Comparison of ENCODE assay signal across 8 mouse cellular contexts in the genomic region with DNA sequence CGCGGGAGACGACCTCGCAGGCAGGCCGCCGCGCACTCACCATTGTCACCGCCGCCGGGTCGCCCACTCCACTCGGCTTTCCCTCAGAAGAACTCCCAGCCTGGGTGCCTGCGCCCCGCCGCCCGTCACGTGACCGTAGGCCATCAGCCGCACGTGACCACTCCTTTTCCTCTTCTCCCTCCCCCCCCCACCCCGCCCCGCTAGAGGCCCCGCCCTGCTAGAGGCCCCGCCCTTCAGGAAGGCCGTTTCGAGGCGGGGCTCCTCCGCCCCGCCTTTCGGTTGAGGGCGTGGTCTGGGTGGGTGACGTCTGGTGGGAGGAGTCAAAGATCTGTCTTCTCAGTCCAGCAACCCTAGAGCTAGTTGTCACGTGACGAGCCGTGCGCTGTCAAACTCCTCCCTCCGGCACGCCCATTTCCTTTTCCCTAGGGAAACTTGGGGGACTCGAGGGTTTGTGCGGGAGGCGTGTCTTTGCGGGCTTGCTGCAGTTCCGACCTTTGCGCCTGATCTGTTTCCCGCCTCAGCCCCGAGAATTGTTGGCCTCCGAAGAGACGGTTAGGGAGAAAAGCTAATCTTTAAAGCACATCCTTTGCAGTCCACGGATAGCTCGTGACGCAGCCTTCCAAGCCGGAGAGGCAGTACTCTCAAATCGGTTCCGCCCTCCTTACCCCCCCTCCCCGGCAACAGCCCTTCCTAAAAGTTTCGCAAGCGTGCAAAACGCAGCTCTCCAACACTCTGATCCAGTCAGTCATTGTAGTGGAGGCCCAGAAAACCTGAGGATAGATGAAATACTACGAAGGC. TPM values are rescaled to one million over a fixed set of nuclear protein-coding genes. Genes with fewer than 3 reads are reported as not detected.
DNase-seq lines count a peak whose midpoint lies in the region; ATAC-seq and TF ChIP-seq lines count a peak whose summit lies in the region.

Gene Vps26a, minus strand, starts transcription at position 188 of the 798 bp plus-strand sequence.

- TF ChIP-seq POLR2A in ES-Bruce4 (IDR thresholded peaks at IDR 0.05; ENCODE audit: insufficient read depth, low read length), result no peak

- H3K4me1 ChIP-seq in ES-Bruce4 (ENCODE audit: control insufficient read depth, insufficient read depth, low read length), result no peaks in the 10 kb centered on the region
- H3K4me1 ChIP-seq in forebrain, embryonic 13.5 days, result peaks cover 13% of the 10 kb centered on the region
- peaks cover 27% of the 10 kb centered on the region for H3K4me1 ChIP-seq in liver, postnatal 0 days (ENCODE audit: insufficient read depth)
- H3K4me1 ChIP-seq in neural tube, embryonic 14.5 days (ENCODE audit: control insufficient read depth, insufficient read depth, low read length), result peaks cover 5% of the 10 kb centered on the region; the same call in 1 of the 2 replicates

- no peak for TF ChIP-seq EP300 in ES-Bruce4 (IDR thresholded peaks at IDR 0.05; ENCODE audit: insufficient read depth, low read depth, low read length)
- no peak for TF ChIP-seq EP300 in liver, postnatal 0 days (IDR thresholded peaks at IDR 0.05; ENCODE audit: low read depth)

- intact Hi-C loops in heart, postnatal 10 days (cut with DNase I), result loop anchor here (5.0 kb wide), 2 partner anchors 40 to 165 kb away; partner anchors contain the start of genes 4930507D05Rik, Ddx50 and Supv3l1

- peak within 1 kb of the TSS; percentile 75 for H3K4me2 ChIP-seq in forebrain, embryonic 13.5 days
- H3K4me2 ChIP-seq in liver, postnatal 0 days (ENCODE audit: low read depth, low read length), result peak within 1 kb of the TSS; percentile 93
- H3K4me2 ChIP-seq in neural tube, embryonic 14.5 days (ENCODE audit: low read depth, low read length), result peak within 1 kb of the TSS; percentile 77

- H3K27me3 ChIP-seq in ES-Bruce4 (ENCODE audit: control insufficient read depth, insufficient read depth, low read length, poor library complexity, severe bottlenecking), result no peaks in the 10 kb centered on the region
- H3K27me3 ChIP-seq in forebrain, embryonic 13.5 days, result no peaks in the 10 kb centered on the region
- no peaks in the 10 kb centered on the region for H3K27me3 ChIP-seq in liver, postnatal 0 days (ENCODE audit: insufficient read depth, low read length)
- H3K27me3 ChIP-seq in neural tube, embryonic 14.5 days (ENCODE audit: control insufficient read depth, insufficient read depth, low read length), result no peaks in the 10 kb centered on the region

- no peak for TF ChIP-seq CTCF in ES-Bruce4 (IDR thresholded peaks at IDR 0.05; ENCODE audit: low read depth, low read length)
- no peak for TF ChIP-seq CTCF in liver, postnatal 0 days (IDR thresholded peaks at IDR 0.05; ENCODE audit: low read depth)

- 0 out of 2 replicates have a peak within 1 kb of the TSS, but pooled peaks have one; percentile 1 for H3K27ac ChIP-seq in ES-Bruce4 (ENCODE audit: insufficient read depth, low read length)
- peak within 1 kb of the TSS; percentile 75 for H3K27ac ChIP-seq in forebrain, embryonic 13.5 days
- H3K27ac ChIP-seq in liver, postnatal 0 days (ENCODE audit: low read depth), result peak within 1 kb of the TSS; percentile 98
- H3K27ac ChIP-seq in neural tube, embryonic 14.5 days (ENCODE audit: low read depth, low read length), result peak within 1 kb of the TSS; percentile 84

- peak; percentile 99 to 100 for DNase-seq in heart, postnatal 10 days
- peak; percentile 99 for DNase-seq in large intestine, adult 2 months (ENCODE audit: low read depth, low spot score)
- DNase-seq in liver, postnatal 0 days, result peak; percentile 99
- DNase-seq in testis, postnatal 10 days (ENCODE audit: low spot score), result peak; percentile 99

- ATAC-seq in cerebellum, adult (ENCODE audit: insufficient number of reproducible peaks, low FRiP score, low TSS enrichment), result peak; percentile 75
- peak; percentile 91 for ATAC-seq in forebrain, embryonic 13.5 days
- ATAC-seq in liver, postnatal 0 days, result peak; percentile 87
- ATAC-seq in neural tube, embryonic 14.5 days (ENCODE audit: low read depth), result peak; percentile 89

- H3K36me3 ChIP-seq in ES-Bruce4 (ENCODE audit: control insufficient read depth, insufficient read depth, low read length, poor library complexity, severe bottlenecking), result no peaks in the 10 kb centered on the region
- no peaks in the 10 kb centered on the region for H3K36me3 ChIP-seq in forebrain, embryonic 13.5 days (ENCODE audit: poor library complexity, severe bottlenecking)
- H3K36me3 ChIP-seq in liver, postnatal 0 days (replicated peaks; ENCODE audit: insufficient read depth, low read length), result no peaks in the 10 kb centered on the region
- no peaks in the 10 kb centered on the region for H3K36me3 ChIP-seq in neural tube, embryonic 14.5 days (ENCODE audit: control insufficient read depth, insufficient read depth, low read length)

- under 1% methylated on average over 59 of the region's 59 CpGs for WGBS in forebrain, embryonic 13.5 days
- WGBS in large intestine, adult 2 months, result under 1% methylated on average over 57 of the region's 59 CpGs
- WGBS in liver, postnatal 0 days (ENCODE audit: insufficient replicate concordance), result under 1% methylated on average over 52 of the region's 59 CpGs
- under 1% methylated on average over 55 of the region's 59 CpGs for WGBS in neural tube, embryonic 14.5 days

- H3K9me3 ChIP-seq in ES-Bruce4 (replicated peaks; ENCODE audit: control insufficient read depth, insufficient read depth, low read length, poor library complexity, severe bottlenecking), result no peaks in the 10 kb centered on the region
- no peaks in the 10 kb centered on the region for H3K9me3 ChIP-seq in forebrain, embryonic 13.5 days (replicated peaks)
- no peaks in the 10 kb centered on the region for H3K9me3 ChIP-seq in liver, postnatal 0 days (ENCODE audit: low read length)
- H3K9me3 ChIP-seq in neural tube, embryonic 14.5 days (ENCODE audit: control insufficient read depth, low read length), result no peaks in the 10 kb centered on the region

- peak within 1 kb of the TSS; percentile 92 for H3K9ac ChIP-seq in ES-Bruce4 (ENCODE audit: low read depth, poor library complexity, severe bottlenecking)
- peak within 1 kb of the TSS; percentile 95 for H3K9ac ChIP-seq in forebrain, embryonic 13.5 days
- peak within 1 kb of the TSS; percentile 98 for H3K9ac ChIP-seq in liver, postnatal 0 days (replicated peaks)
- H3K9ac ChIP-seq in neural tube, embryonic 14.5 days (replicated peaks; ENCODE audit: low read depth, low read length), result peak within 1 kb of the TSS; percentile 85

- H3K4me3 ChIP-seq in ES-Bruce4 (ENCODE audit: low read depth, low read length), result peak within 1 kb of the TSS; percentile 87
- peak within 1 kb of the TSS; percentile 97 for H3K4me3 ChIP-seq in forebrain, embryonic 13.5 days
- peak within 1 kb of the TSS; percentile 99 for H3K4me3 ChIP-seq in liver, postnatal 0 days (ENCODE audit: low read depth, low read length)
- peak within 1 kb of the TSS; percentile 85 for H3K4me3 ChIP-seq in neural tube, embryonic 14.5 days (ENCODE audit: low read depth, low read length)

RNA-seq across cellular contexts. Expression of gene Vps26a, which starts in this region (rescaled TPM):
- 73.3 and 74.5 TPM in 2 replicates for polyA plus RNA-seq in ES-Bruce4 (2011; ENCODE audit: insufficient read depth, insufficient read length, low read depth, missing spikeins)
- 83.0 and 86.0 TPM in 2 replicates for polyA plus RNA-seq in forebrain, embryonic 13.5 days (2015; fragmentation: Nextera tagmentation; extraction: Ambion mirVana)
- total RNA-seq in heart, postnatal 10 days (2021), result 10 to 100 TPM; 50.5 to 53.9 TPM
- polyA plus RNA-seq in large intestine, adult 2 months (2012; rRNA removed), result 12.2 and 13.0 TPM in 2 replicates
- polyA plus RNA-seq in liver, postnatal 0 days (2015; fragmentation: Nextera tagmentation; extraction: Ambion mirVana), result 32.1 and 33.8 TPM in 2 replicates
- polyA plus RNA-seq in neural tube, embryonic 14.5 days (2014; fragmentation: Nextera tagmentation; extraction: Ambion mirVana), result 57.5 and 63.4 TPM in 2 replicates

Comparison
In these comparisons a context has a peak if more than half of its experiments do, and no peak if none do; other contexts are left out.
1. Peak in every context shown above with its lines: DNase-seq, ATAC-seq, H3K4me3 ChIP-seq and H3K27ac ChIP-seq.
2. H3K27ac ChIP-seq: peak in every context shown above with its lines; median percentile 98 in liver, postnatal 0 days; 84 in neural tube, embryonic 14.5 days; 75 in forebrain, embryonic 13.5 days; 1 in ES-Bruce4.